Mouse (Mus musculus) layer of hippocampus, postnatal 10 days (tissue): ENCODE results near the gene Ptprs. TPM values are rescaled to one million over a fixed set of nuclear protein-coding genes. Genes with fewer than 3 reads are reported as not detected.

Source experiments
- DNase-seq, 2 experiments: peaks; one replicate each; pipeline ENCODE4 v3.0.0; 2021; ENCODE audit warnings: low spot score in 2 of 2
- total RNA-seq, 2 experiments: library from RNA; stranded (reverse); gene quantifications; 2 replicates each; pipeline ENCODE4 v1.2.3; 2021

The Ptprs gene
- total RNA-seq, 2 experiments from 2014 or later = 817 to 911 TPM

- DNase-seq = no peak
These were observed 7.0 kb downstream of the Ptprs start for GRCm38 (mm10) chr17:56469275-56469674.

GRCm38 (mm10) chr17:56468870-56469269 lies 7.4 kb downstream of the Ptprs start:
- DNase-seq = no peak

GRCm38 (mm10) chr17:56468380-56468779 lies 7.9 kb downstream of the Ptprs start:
- no peak for DNase-seq

GRCm38 (mm10) chr17:56467456-56467884 lies 8.8 kb downstream of the Ptprs start:
- DNase-seq = peak; percentile 74 to 81

- DNase-seq = no peak
These were observed 9.5 kb downstream of the Ptprs start for GRCm38 (mm10) chr17:56466747-56467146.

GRCm38 (mm10) chr17:56464817-56465216 lies 11.5 kb downstream of the Ptprs start:
- no peak for DNase-seq

- no peak for DNase-seq
These were observed 11.9 kb downstream of the Ptprs start for GRCm38 (mm10) chr17:56464345-56464744.

- no peak for DNase-seq
These were observed 12.8 kb downstream of the Ptprs start for GRCm38 (mm10) chr17:56463500-56463899.

- DNase-seq = no peak
These were observed 13.3 kb downstream of the Ptprs start for GRCm38 (mm10) chr17:56462835-56463455.

GRCm38 (mm10) chr17:56461771-56462743 lies 14.2 kb downstream of the Ptprs start:
- DNase-seq = peak; percentile 95 to 97

- DNase-seq = no peak
These were observed 15.4 kb downstream of the Ptprs start for GRCm38 (mm10) chr17:56460876-56461275.

- no peak for DNase-seq
These were observed 18.8 kb downstream of the Ptprs start for GRCm38 (mm10) chr17:56457442-56457841.

GRCm38 (mm10) chr17:56456353-56456752 lies 19.9 kb downstream of the Ptprs start:
- no peak for DNase-seq

GRCm38 (mm10) chr17:56453689-56454088 lies 22.6 kb downstream of the Ptprs start:
- DNase-seq = no peak

- DNase-seq = no peak
These were observed 23.0 kb downstream of the Ptprs start for GRCm38 (mm10) chr17:56453251-56453650.

GRCm38 (mm10) chr17:56447716-56448115 lies 28.6 kb downstream of the Ptprs start:
- no peak for DNase-seq

GRCm38 (mm10) chr17:56445397-56445796 lies 30.9 kb downstream of the Ptprs start:
- no peak for DNase-seq

- no peak for DNase-seq
These were observed 31.5 kb downstream of the Ptprs start for GRCm38 (mm10) chr17:56444771-56445170.

GRCm38 (mm10) chr17:56443341-56443795 lies 32.9 kb downstream of the Ptprs start:
- DNase-seq = no peak

GRCm38 (mm10) chr17:56442316-56442715 lies 34.0 kb downstream of the Ptprs start:
- no peak for DNase-seq

- no peak for DNase-seq
These were observed 36.4 kb downstream of the Ptprs start for GRCm38 (mm10) chr17:56439731-56440460.
